Mouse (Mus musculus) hindbrain, embryonic 16.5 days (tissue): ENCODE measurements at regions not wholly inside any gene's neighbourhood (a gene's known extent, or its start where the extent isn't known, plus 50 kb on each side); places are given as distances from the start of the nearest gene placed in this dataset.
A peak's percentile ranks its signal among the peaks of the same experiment; 100 is the strongest.
"Not testable (repeated sequence)": the region's sequence is repeated elsewhere in the genome, so short reads cannot be mapped to it uniquely, and the experiment has no call there.

Experiments used
- ATAC-seq: fragments of 200-750 bp; cut with Nextera tagmentation; 2 replicates; pipeline ENCODE4 v1.8.0; 2017; ENCODE audit warnings: moderate TSS enrichment, moderate library complexity
- H3K27ac ChIP-seq: fragments of 300-500 bp; sonication (generic); 2 replicates; pipeline ENCODE4 v1.5.1; 2014; ENCODE audit warnings: low read depth, mild to moderate bottlenecking, control low read depth, low read length, moderate library complexity
- H3K27me3 ChIP-seq: fragments of 300-500 bp; sonication (generic); replicated peaks from 2 replicates; pipeline ENCODE4 v1.6.1; 2014; ENCODE audit warnings: low read length; ENCODE audit not compliant: control insufficient read depth, insufficient read depth
- H3K36me3 ChIP-seq: fragments of 300-500 bp; sonication (generic); 2 replicates; pipeline ENCODE4 v1.6.1; 2014; ENCODE audit warnings: mild to moderate bottlenecking, low read length, moderate library complexity, mixed read lengths; ENCODE audit not compliant: control insufficient read depth, insufficient read depth
- H3K4me1 ChIP-seq: fragments of 300-500 bp; sonication (generic); 2 replicates; pipeline ENCODE4 v1.6.1; 2014; ENCODE audit warnings: low read depth, low read length; ENCODE audit not compliant: control insufficient read depth, insufficient read depth
- H3K4me2 ChIP-seq: fragments of 300-500 bp; sonication (generic); 2 replicates; pipeline ENCODE4 v1.6.1; 2014; ENCODE audit warnings: mild to moderate bottlenecking, low read length, control low read depth, moderate library complexity
- H3K4me3 ChIP-seq: fragments of 300-500 bp; sonication (generic); 2 replicates; pipeline ENCODE4 v1.5.1; 2014; ENCODE audit warnings: mild to moderate bottlenecking, low read length, control low read depth, moderate library complexity
- H3K9ac ChIP-seq: fragments of 300-500 bp; sonication (generic); 2 replicates; pipeline ENCODE4 v1.6.1; 2014; ENCODE audit warnings: low read depth, mild to moderate bottlenecking, control low read depth, low read length, moderate library complexity
- H3K9me3 ChIP-seq: fragments of 300-500 bp; sonication (generic); 2 replicates; pipeline ENCODE4 v1.6.1; 2014; ENCODE audit warnings: mild to moderate bottlenecking, low read length, moderate library complexity; ENCODE audit not compliant: control insufficient read depth
- WGBS: fragments of 180-500 bp; shearing (Covaris S2); extraction: QIAGEN DNeasy Blood & Tissue Kit; methylation state at CpG from one replicate; pipeline ENCODE4 v1.1.7; 2014; 5-methylcytosine and 5-hydroxymethylcytosine counted together

- Histone ChIP-seq H3K36me3 (no peaks in the 10 kb centered on the region), H3K27ac (no peak overlapping the region), H3K4me3 (no peak overlapping the region), H3K9me3 (no peaks in the 10 kb centered on the region), H3K9ac (no peak overlapping the region), H3K4me2 (no peak overlapping the region), H3K4me1 (no peaks in the 10 kb centered on the region), H3K27me3 (no peaks in the 10 kb centered on the region)
- 25% methylated on average over 6 of the region's 6 CpGs for WGBS
- ATAC-seq: no peak
These were observed 165.5 kb upstream of the Stk26 start for GRCm38 (mm10) chrX:50675356-50675755.

- WGBS: 35% methylated on average over 9 of the region's 9 CpGs
- H3K27me3 ChIP-seq: no peaks in the 10 kb centered on the region
- no peak overlapping the region for H3K9ac ChIP-seq
- H3K4me1 ChIP-seq: no peaks in the 10 kb centered on the region
- no peak overlapping the region; the same call in 1 of the 2 replicates for H3K4me3 ChIP-seq
- peak; percentile 85 for ATAC-seq
- H3K36me3 ChIP-seq: no peaks in the 10 kb centered on the region
- no peak overlapping the region for H3K27ac ChIP-seq
- peak overlapping the region; percentile 21 for H3K4me2 ChIP-seq
- H3K9me3 ChIP-seq: no peaks in the 10 kb centered on the region
These were observed 182.8 kb upstream of the Stk26 start for GRCm38 (mm10) chrX:50657835-50658565.

DNA sequence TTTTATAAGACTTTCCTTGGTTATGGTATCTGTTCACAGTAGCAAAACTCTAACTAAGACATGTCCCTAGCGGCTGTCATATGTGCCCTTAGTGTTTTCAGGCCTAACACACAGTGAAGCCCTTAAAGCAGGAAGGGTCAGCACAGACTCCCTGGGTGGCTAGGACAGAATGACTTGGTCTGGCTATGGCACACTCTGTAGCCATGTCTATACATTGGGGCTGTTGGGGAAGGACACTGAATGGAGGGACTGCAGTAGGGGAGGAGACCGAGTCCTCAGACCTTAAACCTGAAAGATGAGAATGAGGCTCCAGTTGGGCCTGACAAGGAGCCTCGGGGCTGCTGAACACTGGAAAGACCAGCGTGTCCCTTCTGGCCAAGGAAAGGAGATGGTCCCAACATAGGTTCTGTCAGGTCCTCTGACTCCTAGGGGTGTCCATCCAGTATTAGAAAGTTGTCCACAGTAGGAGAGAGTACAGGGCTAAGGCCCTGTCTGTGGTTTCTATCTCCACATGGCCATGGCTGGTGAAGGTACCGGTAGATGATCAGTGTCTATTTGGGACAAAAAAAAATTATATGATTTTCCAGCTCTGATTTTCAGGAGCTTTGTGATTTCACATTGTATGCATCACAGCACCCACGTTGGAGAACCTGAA, 183.5 kb upstream of the Stk26 start:
- H3K9ac ChIP-seq: no peak overlapping the region
- ATAC-seq: no peak; the same call in 1 of the 2 replicates
- WGBS: 78% methylated on average over 6 of the region's 6 CpGs
- H3K4me3 ChIP-seq: no peak overlapping the region
- H3K27me3 ChIP-seq: no peaks in the 10 kb centered on the region
- no peak overlapping the region for H3K4me2 ChIP-seq
- H3K4me1 ChIP-seq: no peaks in the 10 kb centered on the region
- no peak overlapping the region for H3K27ac ChIP-seq
- H3K36me3 ChIP-seq: no peaks in the 10 kb centered on the region
- no peaks in the 10 kb centered on the region for H3K9me3 ChIP-seq

DNA sequence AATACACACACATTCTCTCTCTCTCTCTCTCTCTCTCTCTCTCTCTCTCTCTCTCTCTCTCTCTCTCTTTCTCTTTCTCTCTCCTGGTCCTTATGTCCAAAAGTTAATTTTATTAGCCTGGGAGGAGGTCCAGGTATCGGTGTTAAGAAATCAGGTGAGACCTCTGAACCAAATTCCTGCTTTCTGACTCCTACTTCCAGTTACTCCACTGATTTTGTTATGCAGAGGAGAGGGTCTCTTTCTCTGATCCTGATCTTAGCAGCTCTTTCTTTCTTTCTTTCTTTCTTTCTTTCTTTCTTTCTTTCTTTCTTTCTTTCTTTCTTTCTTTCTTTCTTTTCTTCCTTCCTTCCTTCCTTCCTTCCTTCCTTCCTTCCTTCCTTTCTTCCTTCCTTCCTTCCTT, 185.5 kb upstream of the Stk26 start:
- not testable (repeated sequence) for H3K27me3 ChIP-seq, H3K9ac ChIP-seq, H3K27ac ChIP-seq, H3K36me3 ChIP-seq, H3K4me1 ChIP-seq, H3K4me3 ChIP-seq, ATAC-seq, H3K4me2 ChIP-seq, H3K9me3 ChIP-seq
- 100% methylated on average over 1 of the region's 1 CpGs for WGBS

DNA sequence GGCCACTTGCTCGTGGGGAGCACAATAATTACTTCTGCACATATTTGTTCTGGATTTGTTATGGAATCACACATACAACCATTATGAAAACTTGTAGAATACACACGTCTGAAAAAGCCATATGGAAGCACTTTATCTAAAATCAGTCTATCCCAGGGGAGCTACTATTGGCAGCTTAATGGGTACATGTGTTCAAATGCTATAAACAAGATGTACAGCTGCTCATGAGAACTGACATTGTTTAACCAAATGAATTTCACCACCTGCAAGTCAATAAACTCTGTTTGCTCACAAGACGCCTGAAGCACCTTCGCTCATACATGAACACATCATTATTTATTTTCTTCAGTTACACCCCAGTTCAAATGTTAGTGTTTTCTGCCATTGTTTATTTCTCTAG, 199.5 kb upstream of the Stk26 start:
- no peaks in the 10 kb centered on the region for H3K36me3 ChIP-seq
- H3K4me3 ChIP-seq: no peak overlapping the region
- no peak overlapping the region for H3K9ac ChIP-seq
- no peak for ATAC-seq
- 53% methylated on average over 4 of the region's 4 CpGs for WGBS
- no peaks in the 10 kb centered on the region for H3K27me3 ChIP-seq
- no peak overlapping the region for H3K27ac ChIP-seq
- no peak overlapping the region for H3K4me2 ChIP-seq
- no peaks in the 10 kb centered on the region for H3K4me1 ChIP-seq
- H3K9me3 ChIP-seq: no peaks in the 10 kb centered on the region

DNA sequence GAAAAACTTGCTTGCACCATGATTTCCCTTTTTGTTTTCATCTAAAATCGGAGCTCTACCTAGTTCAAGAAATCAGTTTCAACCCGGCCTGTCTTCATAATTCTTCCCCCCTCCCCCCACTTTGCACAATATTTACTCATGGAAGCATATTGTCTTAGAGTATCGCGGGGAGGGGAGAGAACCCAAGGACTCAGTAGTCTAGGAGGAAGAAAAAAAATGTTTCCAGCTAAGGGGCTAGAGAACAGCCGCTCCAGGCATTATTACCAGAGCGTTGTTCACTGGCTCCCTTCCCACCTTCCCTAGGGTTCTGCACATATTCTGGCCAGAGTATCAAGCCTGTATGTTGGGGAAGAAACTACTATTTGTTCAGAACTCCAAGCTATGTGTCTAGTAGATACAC, 205.2 kb upstream of the Stk26 start:
- Histone ChIP-seq H3K9ac (peak overlapping the region; percentile 38), H3K4me3 (peak overlapping the region; percentile 56), H3K27me3 (no peaks in the 10 kb centered on the region), H3K36me3 (no peaks in the 10 kb centered on the region), H3K27ac (no peak overlapping the region), H3K9me3 (no peaks in the 10 kb centered on the region), H3K4me2 (peak overlapping the region; percentile 61), H3K4me1 (no peaks in the 10 kb centered on the region)
- ATAC-seq: peak; percentile 37; the same call in 1 of the 2 replicates
- WGBS: 22% methylated on average over 6 of the region's 6 CpGs

- ATAC-seq: peak; percentile 99
- H3K9ac ChIP-seq: peak overlapping the region; percentile 53
- H3K9me3 ChIP-seq: no peaks in the 10 kb centered on the region
- peak overlapping the region; percentile 61 for H3K4me2 ChIP-seq
- no peaks in the 10 kb centered on the region for H3K27me3 ChIP-seq
- WGBS: 17% methylated on average over 25 of the region's 30 CpGs
- H3K36me3 ChIP-seq: no peaks in the 10 kb centered on the region
- H3K4me1 ChIP-seq: no peaks in the 10 kb centered on the region
- H3K27ac ChIP-seq: no peak overlapping the region
- H3K4me3 ChIP-seq: peak overlapping the region; percentile 56
These were observed 205.8 kb upstream of the Stk26 start for GRCm38 (mm10) chrX:50634842-50635615.

DNA sequence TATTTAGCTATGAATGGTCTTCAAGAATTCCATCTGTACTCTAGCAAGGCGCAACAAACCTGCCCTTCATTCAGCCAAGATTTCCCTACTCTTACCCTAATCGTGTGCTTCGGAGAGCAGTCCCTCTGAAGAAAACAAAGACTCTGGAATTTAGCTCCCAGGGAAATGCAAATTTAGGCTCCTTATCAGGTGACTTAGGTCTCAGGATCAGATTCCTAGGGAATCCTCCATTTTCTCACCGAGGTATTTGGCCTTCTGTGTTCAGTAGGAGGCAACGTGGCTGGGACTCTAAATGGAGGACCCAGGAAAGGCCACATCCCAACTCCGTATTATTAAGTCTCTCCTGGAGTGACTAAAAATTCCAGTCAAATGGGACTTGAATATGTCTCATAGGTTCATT, 204.2 kb upstream of the Olfr1324 start:
- no peak overlapping the region for H3K4me3 ChIP-seq
- no peaks in the 10 kb centered on the region for H3K27me3 ChIP-seq
- no peaks in the 10 kb centered on the region for H3K36me3 ChIP-seq
- ATAC-seq: no peak
- no peak overlapping the region for H3K9ac ChIP-seq
- no peak overlapping the region for H3K4me2 ChIP-seq
- no peaks in the 10 kb centered on the region for H3K9me3 ChIP-seq
- H3K27ac ChIP-seq: no peak overlapping the region
- WGBS: 40% methylated on average over 6 of the region's 6 CpGs
- H3K4me1 ChIP-seq: no peaks in the 10 kb centered on the region

DNA sequence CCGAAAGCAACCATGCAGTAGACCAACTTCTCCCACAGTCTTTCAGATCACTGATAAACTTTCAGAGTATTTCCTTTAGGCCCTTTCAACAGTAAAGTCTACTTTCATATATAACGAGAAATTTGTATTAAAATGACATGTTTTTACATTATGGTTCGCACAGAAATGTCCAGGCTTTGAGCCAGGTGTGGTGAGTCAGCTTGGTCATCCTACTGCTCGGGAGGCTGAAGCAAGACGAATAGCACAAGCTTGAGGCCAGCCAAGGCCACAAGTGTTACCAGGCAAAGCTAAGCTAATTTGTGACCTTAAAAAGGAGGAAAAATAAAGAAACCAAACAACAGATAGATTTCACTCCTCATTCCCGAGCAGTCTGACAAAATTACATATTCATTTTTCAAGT, 197.0 kb upstream of the Olfr1324 start:
- no peak for ATAC-seq
- no peaks in the 10 kb centered on the region for H3K4me1 ChIP-seq
- no peaks in the 10 kb centered on the region for H3K27me3 ChIP-seq
- H3K4me3 ChIP-seq: no peak overlapping the region
- H3K9ac ChIP-seq: no peak overlapping the region
- no peak overlapping the region for H3K4me2 ChIP-seq
- WGBS: 89% methylated on average over 6 of the region's 6 CpGs
- no peaks in the 10 kb centered on the region for H3K36me3 ChIP-seq
- H3K27ac ChIP-seq: no peak overlapping the region
- no peaks in the 10 kb centered on the region for H3K9me3 ChIP-seq
